Mouse (Mus musculus) stomach, postnatal 0 days (tissue): Measurements from ENCODE around the gene Stn1. TPM values are rescaled to one million over a fixed set of nuclear protein-coding genes. Genes with fewer than 3 reads are reported as not detected.
A peak's percentile ranks its signal among the peaks of the same experiment; 100 is the strongest.

Source experiments
- ATAC-seq: fragments of 200-750 bp; cut with Nextera tagmentation; 2 replicates; pipeline ENCODE4 v1.8.0; 2017; ENCODE audit not compliant: low FRiP score, low TSS enrichment
- DNase-seq: peaks from one replicate; pipeline ENCODE4 v3.0.0-alpha.2; 2016; ENCODE audit warnings: low spot score
- H3K27ac ChIP-seq: fragments of 300-500 bp; sonication (generic); replicated peaks from 2 replicates; pipeline ENCODE4 v1.5.1; 2014; ENCODE audit warnings: mild to moderate bottlenecking, control low read depth
- H3K27me3 ChIP-seq: fragments of 300-500 bp; sonication (generic); 2 replicates; pipeline ENCODE4 v1.6.1; 2014; ENCODE audit warnings: low read length; ENCODE audit not compliant: control insufficient read depth, insufficient read depth
- H3K36me3 ChIP-seq: fragments of 300-500 bp; sonication (generic); 2 replicates; pipeline ENCODE4 v1.6.1; 2014; ENCODE audit warnings: low read length, mixed read lengths; ENCODE audit not compliant: control insufficient read depth, insufficient read depth
- H3K4me1 ChIP-seq: fragments of 300-500 bp; sonication (generic); replicated peaks from 2 replicates; pipeline ENCODE4 v1.6.1; 2014; ENCODE audit warnings: antibody characterized with exemption; ENCODE audit not compliant: control insufficient read depth, insufficient read depth
- H3K4me2 ChIP-seq: fragments of 300-500 bp; sonication (generic); replicated peaks from 2 replicates; pipeline ENCODE4 v1.6.1; 2014; ENCODE audit warnings: low read depth, mild to moderate bottlenecking, control low read depth, moderate library complexity
- H3K4me3 ChIP-seq: fragments of 300-500 bp; sonication (generic); 2 replicates; pipeline ENCODE4 v1.5.1; 2014; ENCODE audit warnings: low read depth, low read length, control low read depth
- H3K9ac ChIP-seq: fragments of 300-500 bp; sonication (generic); 2 replicates; pipeline ENCODE4 v1.6.1; 2014; ENCODE audit warnings: mild to moderate bottlenecking, low read length, control low read depth, mixed read lengths
- H3K9me3 ChIP-seq: fragments of 300-500 bp; sonication (generic); 2 replicates; pipeline ENCODE4 v1.6.1; 2016; ENCODE audit warnings: low read length; ENCODE audit not compliant: control insufficient read depth
- CTCF ChIP-seq: IDR thresholded peaks from 2 replicates; pipeline ENCODE4 v1.5.1; 2016; ENCODE audit warnings: antibody characterized with exemption, low read depth, mild to moderate bottlenecking, moderate library complexity
- EP300 ChIP-seq: optimal IDR thresholded peaks from 2 replicates; pipeline ENCODE3; 2016; ENCODE audit warnings: antibody characterized with exemption
- WGBS: fragments of 180-500 bp; shearing (Covaris S2); extraction: QIAGEN DNeasy Blood & Tissue Kit; methylation state at CpG from one replicate; pipeline ENCODE4 v1.1.7; 2014; 5-methylcytosine and 5-hydroxymethylcytosine counted together
- polyA plus RNA-seq: library from polyadenylated mRNA; unstranded; fragments of >200 nt; fragmentation: Nextera tagmentation; extraction: Ambion mirVana; gene quantifications from 2 replicates; pipeline ENCODE4 v1.2.1, GENCODE M21; 2015

Stn1 gene
- polyA plus RNA-seq, 1 experiment from 2014 or later, result 25.9 TPM

DNA sequence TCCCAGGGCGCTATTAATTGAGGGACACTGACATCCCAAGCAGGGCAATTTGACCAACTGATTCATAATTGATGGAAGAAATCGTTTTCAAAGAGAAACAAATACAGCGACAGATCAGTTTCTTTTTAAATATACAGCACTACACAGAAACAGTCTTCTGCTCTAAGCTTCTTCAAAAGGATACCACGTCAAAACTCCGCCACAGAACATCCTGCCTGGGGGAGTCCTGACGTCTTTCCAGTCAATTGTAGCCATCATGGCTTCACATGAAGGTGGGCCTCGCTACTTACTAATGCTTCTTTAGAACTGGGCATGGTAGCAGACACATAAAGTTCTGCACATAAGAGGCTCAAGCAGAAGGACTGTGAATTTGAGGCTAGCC lies 26.0 kb downstream of the Stn1 start:
- no peaks in the 10 kb centered on the region for H3K9me3 ChIP-seq
- H3K4me3 ChIP-seq, result no peak overlapping the region
- WGBS, result 67% methylated on average over 7 of the region's 7 CpGs
- H3K4me1 ChIP-seq, result peaks cover 11% of the 10 kb centered on the region
- ATAC-seq (no peak), DNase-seq (no peak)
- TF ChIP-seq EP300 (no peak), CTCF (no peak)
- no peaks in the 10 kb centered on the region for H3K27me3 ChIP-seq
- no peak overlapping the region for H3K9ac ChIP-seq
- H3K27ac ChIP-seq, result peak overlapping the region; percentile 93
- peaks cover 3% of the 10 kb centered on the region; the same call in 1 of the 2 replicates for H3K36me3 ChIP-seq
- no peak overlapping the region for H3K4me2 ChIP-seq

DNA sequence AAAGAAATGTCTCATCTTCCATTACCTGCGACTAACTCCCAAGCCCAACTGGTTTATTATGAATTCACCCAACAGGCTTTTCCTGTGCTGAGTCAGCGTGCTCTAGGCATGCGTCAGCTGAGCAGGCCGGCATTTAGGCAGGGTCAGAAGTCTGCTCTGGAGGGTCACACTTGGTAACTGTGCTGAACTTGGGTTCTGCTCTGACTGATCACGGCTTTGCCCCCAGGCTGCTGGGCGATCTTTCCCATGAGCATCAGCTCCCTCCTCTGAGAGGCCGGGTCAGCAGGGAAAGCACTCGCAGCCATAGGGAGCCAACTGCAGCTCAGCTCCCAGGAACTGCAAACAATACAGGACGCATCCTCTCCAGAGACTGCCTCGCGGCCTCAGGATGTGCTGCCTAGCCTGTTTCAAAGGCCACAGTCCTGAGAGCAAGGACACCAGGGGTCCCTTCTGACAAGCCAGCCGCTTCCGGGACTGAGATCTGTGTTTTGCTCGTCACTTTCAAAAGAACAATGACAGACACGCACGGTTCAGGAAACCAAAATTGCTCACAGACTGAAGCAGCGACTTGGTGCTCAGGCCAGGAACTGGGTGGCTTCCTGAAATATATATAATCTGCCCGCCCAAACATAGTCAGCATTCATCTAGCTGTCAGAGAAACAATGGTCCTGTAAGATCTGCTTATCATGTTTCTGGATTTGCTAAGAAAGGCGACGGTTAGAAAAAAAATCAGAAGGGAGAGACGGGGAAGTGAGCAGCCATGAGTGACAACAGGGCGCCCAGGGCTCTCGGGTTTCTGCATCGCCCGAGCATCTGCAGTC lies 26.6 kb downstream of the Stn1 start:
- Histone ChIP-seq H3K36me3 (peaks cover 3% of the 10 kb centered on the region; the same call in 1 of the 2 replicates), H3K9ac (peak overlapping the region; percentile 35), H3K27me3 (no peaks in the 10 kb centered on the region), H3K4me3 (no peak overlapping the region), H3K27ac (peak overlapping the region; percentile 93), H3K4me2 (peak overlapping the region; percentile 20), H3K4me1 (peaks cover 11% of the 10 kb centered on the region), H3K9me3 (no peaks in the 10 kb centered on the region)
- DNase-seq (peak; percentile 57), ATAC-seq (no peak)
- WGBS, result 39% methylated on average over 25 of the region's 25 CpGs
- TF ChIP-seq EP300, result no peak
- no peak for TF ChIP-seq CTCF

DNA sequence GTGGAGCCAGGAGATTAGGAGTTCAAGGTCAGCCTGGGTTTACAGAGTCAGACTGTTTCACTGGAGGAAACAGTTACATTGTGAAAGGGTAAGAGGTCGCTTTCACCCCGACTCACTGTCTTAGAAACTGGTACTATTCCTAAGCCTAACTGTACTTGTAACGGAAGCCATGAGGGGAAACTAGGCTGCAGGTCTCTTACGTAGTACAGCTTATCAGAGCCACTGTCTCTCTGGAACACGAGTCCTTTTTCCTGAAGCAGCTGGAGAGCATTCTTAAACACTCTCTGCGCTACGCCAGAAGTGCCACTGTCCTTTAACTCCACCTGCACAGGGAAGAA lies 27.2 kb downstream of the Stn1 start:
- ATAC-seq (no peak), DNase-seq (no peak)
- peak overlapping the region; percentile 93 for H3K27ac ChIP-seq
- H3K27me3 ChIP-seq, result no peaks in the 10 kb centered on the region
- H3K4me1 ChIP-seq, result peaks cover 11% of the 10 kb centered on the region
- no peak for TF ChIP-seq CTCF
- no peak for TF ChIP-seq EP300
- no peak overlapping the region for H3K4me3 ChIP-seq
- 58% methylated on average over 7 of the region's 7 CpGs for WGBS
- H3K36me3 ChIP-seq, result peaks cover 4% of the 10 kb centered on the region; the same call in 1 of the 2 replicates
- no peak overlapping the region for H3K4me2 ChIP-seq
- no peak overlapping the region for H3K9ac ChIP-seq
- no peaks in the 10 kb centered on the region for H3K9me3 ChIP-seq

DNA sequence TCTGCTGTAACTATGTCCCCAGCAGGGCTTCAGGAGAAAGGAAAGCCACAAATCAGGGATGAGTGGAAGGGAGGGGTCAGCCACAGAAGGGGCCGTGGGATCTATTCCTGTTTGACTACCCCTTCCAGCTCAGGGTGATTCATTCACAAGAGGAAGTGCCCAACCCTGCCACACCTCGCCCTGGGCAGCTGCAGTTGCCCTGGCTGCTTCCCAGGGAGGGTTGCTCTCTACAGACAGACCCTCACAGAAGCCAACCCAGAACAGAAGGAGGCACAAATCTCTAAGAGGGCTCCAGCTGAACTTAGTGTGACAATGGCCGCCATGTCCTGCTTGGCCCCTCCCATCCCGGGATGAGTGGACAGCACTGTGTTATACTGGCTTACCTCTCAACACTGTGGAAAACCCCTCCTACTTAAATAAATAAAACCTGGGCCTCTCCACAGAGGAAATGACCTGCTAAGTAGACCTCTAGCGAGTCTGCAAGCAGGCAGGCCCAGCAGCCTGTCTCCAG lies 28.5 kb downstream of the Stn1 start:
- peaks cover 11% of the 10 kb centered on the region for H3K4me1 ChIP-seq
- peak; percentile 75 for TF ChIP-seq EP300
- TF ChIP-seq CTCF, result no peak
- WGBS, result 26% methylated on average over 5 of the region's 5 CpGs
- H3K4me2 ChIP-seq, result peak overlapping the region; percentile 11; the same call in 1 of the 2 replicates
- H3K4me3 ChIP-seq, result no peak overlapping the region
- no peak overlapping the region; the same call in 1 of the 2 replicates for H3K9ac ChIP-seq
- H3K36me3 ChIP-seq, result 0 out of 2 replicates have a peak, but pooled peaks cover 3% of the 10 kb centered on the region
- no peaks in the 10 kb centered on the region for H3K27me3 ChIP-seq
- DNase-seq, result peak; percentile 89
- H3K27ac ChIP-seq, result peak overlapping the region; percentile 93
- no peaks in the 10 kb centered on the region for H3K9me3 ChIP-seq
- peak; percentile 86 for ATAC-seq

DNA sequence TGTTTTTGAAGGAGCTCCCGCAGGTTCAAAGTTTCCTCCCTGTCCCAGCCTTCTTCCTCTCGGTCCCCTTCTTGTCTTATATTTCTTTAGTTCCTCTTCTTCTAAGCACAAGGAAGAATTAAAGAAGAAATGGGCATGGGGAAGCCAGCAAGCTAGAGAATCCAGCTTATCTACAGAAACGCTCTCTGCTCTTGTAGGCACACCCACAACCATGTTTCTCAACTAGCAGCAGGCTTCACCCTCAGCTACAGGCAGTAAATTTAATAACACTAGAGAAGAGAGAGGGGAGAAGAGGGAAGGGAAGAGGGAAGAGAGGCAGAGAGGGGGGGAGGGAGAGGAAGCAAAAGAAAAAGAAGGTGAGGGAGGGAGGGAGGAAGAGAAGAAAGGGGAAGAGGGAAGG lies 29.1 kb downstream of the Stn1 start:
- WGBS, result 55% methylated on average over 3 of the region's 3 CpGs
- Histone ChIP-seq H3K27ac (peak overlapping the region; percentile 93), H3K4me3 (no peak overlapping the region), H3K36me3 (0 out of 2 replicates have a peak, but pooled peaks cover 3% of the 10 kb centered on the region), H3K27me3 (no peaks in the 10 kb centered on the region), H3K4me1 (peaks cover 11% of the 10 kb centered on the region), H3K4me2 (no peak overlapping the region; the same call in 1 of the 2 replicates), H3K9me3 (no peaks in the 10 kb centered on the region), H3K9ac (peak overlapping the region; percentile 32)
- no peak for TF ChIP-seq CTCF
- no peak for TF ChIP-seq EP300
- no peak for DNase-seq
- ATAC-seq, result no peak
